Mouse (Mus musculus) lung, embryonic 14.5 days (tissue): ENCODE measurements around the gene Spaca9. TPM values are rescaled to one million over a fixed set of nuclear protein-coding genes. Genes with fewer than 3 reads are reported as not detected.

Experiments
- ATAC-seq: fragments of 200-750 bp; cut with Nextera tagmentation; 2 replicates; pipeline ENCODE4 v1.8.0; 2017; ENCODE audit warnings: mild to moderate bottlenecking, moderate TSS enrichment, moderate library complexity; ENCODE audit not compliant: insufficient read depth
- DNase-seq: peaks from one replicate; pipeline ENCODE4 v3.0.0-alpha.2; 2015
- H3K27ac ChIP-seq: fragments of 300-500 bp; sonication (generic); 2 replicates; pipeline ENCODE4 v1.5.1; 2014; ENCODE audit warnings: low read depth, mild to moderate bottlenecking, moderate library complexity
- H3K27me3 ChIP-seq: fragments of 300-500 bp; sonication (generic); 2 replicates; pipeline ENCODE4 v1.6.1; 2014; ENCODE audit warnings: low read length, control low read depth; ENCODE audit not compliant: insufficient read depth
- H3K36me3 ChIP-seq: fragments of 300-500 bp; sonication (generic); 2 replicates; pipeline ENCODE4 v1.6.1; 2014; ENCODE audit warnings: control low read depth; ENCODE audit not compliant: insufficient read depth
- H3K4me1 ChIP-seq: fragments of 300-500 bp; sonication (generic); 2 replicates; pipeline ENCODE4 v1.6.1; 2014; ENCODE audit warnings: antibody characterized with exemption, control low read depth; ENCODE audit not compliant: insufficient read depth
- H3K4me2 ChIP-seq: fragments of 300-500 bp; sonication (generic); 2 replicates; pipeline ENCODE4 v1.6.1; 2014; ENCODE audit warnings: mild to moderate bottlenecking
- H3K4me3 ChIP-seq: fragments of 300-500 bp; sonication (generic); 2 replicates; pipeline ENCODE4 v1.5.1; 2014; ENCODE audit warnings: low read depth, low read length
- H3K9ac ChIP-seq: fragments of 300-500 bp; sonication (generic); 2 replicates; pipeline ENCODE4 v1.6.1; 2014
- H3K9me3 ChIP-seq: fragments of 300-500 bp; sonication (generic); 2 replicates; pipeline ENCODE4 v1.6.1; 2016; ENCODE audit warnings: low read depth, low read length, control low read depth
- CTCF ChIP-seq: IDR thresholded peaks from 2 replicates; pipeline ENCODE4 v1.5.1; 2016; ENCODE audit warnings: antibody characterized with exemption, low read depth
- WGBS: fragments of 180-500 bp; shearing (Covaris S2); extraction: QIAGEN DNeasy Blood & Tissue Kit; methylation state at CpG from one replicate; pipeline ENCODE4 v1.1.7; 2014; 5-methylcytosine and 5-hydroxymethylcytosine counted together
- polyA plus RNA-seq: library from polyadenylated mRNA; unstranded; fragments of >200 nt; fragmentation: Nextera tagmentation; extraction: Ambion mirVana; gene quantifications from 2 replicates; pipeline ENCODE4 v1.2.1, GENCODE M21; 2014

The Spaca9 gene
- polyA plus RNA-seq, 1 experiment from 2014 or later, result 1.8 TPM

GRCm38 (mm10) chr2:28698566-28698965 lies 961 bp downstream of the Spaca9 start:
- Histone ChIP-seq H3K27ac (no peak overlapping the region), H3K4me3 (no peak overlapping the region), H3K36me3 (no peaks in the 10 kb centered on the region), H3K9ac (no peak overlapping the region), H3K9me3 (no peaks in the 10 kb centered on the region), H3K4me2 (no peak overlapping the region), H3K27me3 (no peaks in the 10 kb centered on the region), H3K4me1 (peaks cover 6% of the 10 kb centered on the region; the same call in 1 of the 2 replicates)
- ATAC-seq, result no peak
- no peak for TF ChIP-seq CTCF
- 69% methylated on average over 5 of the region's 5 CpGs for WGBS
- no peak for DNase-seq

GRCm38 (mm10) chr2:28692692-28693091 lies 6.8 kb downstream of the Spaca9 start:
- H3K4me1 ChIP-seq, result no peaks in the 10 kb centered on the region
- no peak overlapping the region for H3K4me2 ChIP-seq
- DNase-seq (no peak), ATAC-seq (no peak)
- H3K9me3 ChIP-seq, result no peaks in the 10 kb centered on the region
- no peak overlapping the region for H3K4me3 ChIP-seq
- H3K36me3 ChIP-seq, result peaks cover 7% of the 10 kb centered on the region; the same call in 1 of the 2 replicates
- TF ChIP-seq CTCF, result no peak
- 71% methylated on average over 9 of the region's 9 CpGs for WGBS
- no peak overlapping the region for H3K9ac ChIP-seq
- no peaks in the 10 kb centered on the region for H3K27me3 ChIP-seq
- H3K27ac ChIP-seq, result no peak overlapping the region

DNA sequence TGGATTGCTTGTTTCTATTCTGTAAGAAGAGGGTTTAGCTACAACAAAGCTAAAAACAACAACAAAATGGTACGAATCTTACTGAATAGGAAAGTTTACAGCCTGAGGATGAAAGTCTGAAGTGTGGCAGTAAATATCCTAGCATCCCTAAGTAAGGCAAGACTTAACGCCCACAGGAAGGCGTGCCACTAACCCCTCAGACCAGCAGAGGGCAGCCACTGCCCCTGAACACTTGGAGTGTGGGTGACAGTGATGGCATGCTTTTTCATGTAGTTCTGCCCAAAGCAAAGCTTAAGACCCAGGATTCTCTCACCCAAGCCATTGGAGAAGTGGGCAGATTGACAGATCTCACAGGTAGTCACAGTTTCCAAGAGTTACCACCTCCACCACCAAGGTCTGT lies 11.1 kb downstream of the Spaca9 start:
- no peaks in the 10 kb centered on the region for H3K4me1 ChIP-seq
- no peaks in the 10 kb centered on the region for H3K27me3 ChIP-seq
- TF ChIP-seq CTCF, result peak; percentile 81
- ATAC-seq, result peak; percentile 41; the same call in 1 of the 2 replicates
- H3K36me3 ChIP-seq, result peaks cover 43% of the 10 kb centered on the region
- no peak overlapping the region for H3K27ac ChIP-seq
- H3K9ac ChIP-seq, result no peak overlapping the region
- H3K4me3 ChIP-seq, result no peak overlapping the region
- H3K4me2 ChIP-seq, result no peak overlapping the region
- DNase-seq, result peak; percentile 74
- WGBS, result 45% methylated on average over 3 of the region's 3 CpGs
- H3K9me3 ChIP-seq, result no peaks in the 10 kb centered on the region

GRCm38 (mm10) chr2:28685895-28686294 lies 13.6 kb downstream of the Spaca9 start:
- TF ChIP-seq CTCF, result no peak
- no peak for ATAC-seq
- H3K9me3 ChIP-seq, result no peaks in the 10 kb centered on the region
- no peak overlapping the region for H3K27ac ChIP-seq
- H3K4me3 ChIP-seq, result no peak overlapping the region
- no peaks in the 10 kb centered on the region for H3K27me3 ChIP-seq
- H3K36me3 ChIP-seq, result peaks cover 67% of the 10 kb centered on the region
- no peak overlapping the region for H3K9ac ChIP-seq
- no peak overlapping the region for H3K4me2 ChIP-seq
- 86% methylated on average over 7 of the region's 7 CpGs for WGBS
- H3K4me1 ChIP-seq, result no peaks in the 10 kb centered on the region
- DNase-seq, result no peak

DNA sequence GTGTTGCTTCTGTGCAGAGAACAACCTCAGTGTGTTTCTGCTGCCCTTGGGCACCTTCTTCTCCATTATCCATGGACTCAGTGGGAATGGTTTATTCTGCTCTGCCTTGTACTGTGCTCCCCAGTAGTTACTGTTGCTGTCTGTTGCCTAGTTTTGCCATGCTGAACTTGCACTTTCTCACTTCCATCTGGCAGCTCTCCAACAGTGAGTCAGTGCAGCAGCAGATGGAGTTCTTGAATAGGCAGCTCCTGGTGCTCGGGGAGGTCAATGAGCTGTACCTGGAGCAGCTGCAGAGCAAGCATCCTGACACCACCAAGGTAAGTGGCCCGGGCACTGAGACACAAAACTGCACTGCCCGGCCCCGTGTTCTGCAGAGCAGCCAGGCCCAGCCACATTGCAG lies 17.8 kb downstream of the Spaca9 start:
- WGBS, result 76% methylated on average over 4 of the region's 4 CpGs
- Histone ChIP-seq H3K4me1 (no peaks in the 10 kb centered on the region), H3K27me3 (no peaks in the 10 kb centered on the region), H3K27ac (no peak overlapping the region), H3K4me2 (no peak overlapping the region), H3K9me3 (no peaks in the 10 kb centered on the region), H3K9ac (no peak overlapping the region), H3K4me3 (no peak overlapping the region), H3K36me3 (peaks cover 86% of the 10 kb centered on the region)
- ATAC-seq, result no peak
- DNase-seq, result peak; percentile 49
- TF ChIP-seq CTCF, result no peak

- no peak overlapping the region for H3K4me3 ChIP-seq
- WGBS, result 28% methylated on average over 4 of the region's 4 CpGs
- no peaks in the 10 kb centered on the region for H3K27me3 ChIP-seq
- DNase-seq, result peak; percentile 76
- no peaks in the 10 kb centered on the region for H3K9me3 ChIP-seq
- H3K9ac ChIP-seq, result no peak overlapping the region
- no peak overlapping the region for H3K27ac ChIP-seq
- H3K4me2 ChIP-seq, result no peak overlapping the region
- peak; percentile 66 for TF ChIP-seq CTCF
- H3K4me1 ChIP-seq, result no peaks in the 10 kb centered on the region
- no peak for ATAC-seq
- peaks cover 86% of the 10 kb centered on the region for H3K36me3 ChIP-seq
Observed at GRCm38 (mm10) chr2:28680710-28681109, 18.8 kb downstream of the Spaca9 start.

GRCm38 (mm10) chr2:28676005-28676404 lies 23.5 kb downstream of the Spaca9 start:
- no peak overlapping the region for H3K27ac ChIP-seq
- H3K27me3 ChIP-seq, result no peaks in the 10 kb centered on the region
- DNase-seq (no peak), ATAC-seq (no peak)
- no peaks in the 10 kb centered on the region for H3K4me1 ChIP-seq
- TF ChIP-seq CTCF, result no peak
- peaks cover 89% of the 10 kb centered on the region for H3K36me3 ChIP-seq
- H3K9me3 ChIP-seq, result no peaks in the 10 kb centered on the region
- whole genome bisulfite sequencing, result 95% methylated on average over 8 of the region's 8 CpGs
- H3K4me2 ChIP-seq, result no peak overlapping the region
- no peak overlapping the region for H3K9ac ChIP-seq
- H3K4me3 ChIP-seq, result no peak overlapping the region

- H3K4me3 ChIP-seq, result no peak overlapping the region
- H3K36me3 ChIP-seq, result peaks cover 80% of the 10 kb centered on the region
- no peaks in the 10 kb centered on the region for H3K4me1 ChIP-seq
- H3K9me3 ChIP-seq, result no peaks in the 10 kb centered on the region
- H3K27ac ChIP-seq, result no peak overlapping the region
- no peak for DNase-seq
- no peak overlapping the region for H3K4me2 ChIP-seq
- WGBS, result 73% methylated on average over 2 of the region's 2 CpGs
- no peak overlapping the region for H3K9ac ChIP-seq
- TF ChIP-seq CTCF, result no peak
- ATAC-seq, result no peak
- H3K27me3 ChIP-seq, result no peaks in the 10 kb centered on the region
Observed at GRCm38 (mm10) chr2:28671438-28671837, 28.1 kb downstream of the Spaca9 start.
